Mouse (Mus musculus) forebrain, embryonic 12.5 days (tissue): ENCODE measurements around the gene Cd4. TPM values are rescaled to one million over a fixed set of nuclear protein-coding genes. Genes with fewer than 3 reads are reported as not detected.
"Not testable (repeated sequence)": the region's sequence is repeated elsewhere in the genome, so short reads cannot be mapped to it uniquely, and the experiment has no call there.

Source experiments
- ATAC-seq: fragments of 200-750 bp; cut with Nextera tagmentation; 2 replicates; pipeline ENCODE4 v1.8.0; 2017; ENCODE audit warnings: moderate TSS enrichment; ENCODE audit not compliant: low FRiP score
- H3K27ac ChIP-seq: fragments of 300-500 bp; sonication (generic); 2 replicates; pipeline ENCODE4 v1.5.1; 2016; ENCODE audit warnings: mild to moderate bottlenecking
- H3K27me3 ChIP-seq: fragments of 300-500 bp; sonication (generic); 2 replicates; pipeline ENCODE4 v1.6.1; 2016; ENCODE audit warnings: mild to moderate bottlenecking
- H3K36me3 ChIP-seq: fragments of 300-500 bp; sonication (generic); replicated peaks from 2 replicates; pipeline ENCODE4 v1.6.1; 2016; ENCODE audit warnings: mild to moderate bottlenecking
- H3K4me1 ChIP-seq: fragments of 300-500 bp; sonication (generic); 2 replicates; pipeline ENCODE4 v1.6.1; 2016
- H3K4me2 ChIP-seq: fragments of 300-500 bp; sonication (generic); 2 replicates; pipeline ENCODE4 v1.6.1; 2016; ENCODE audit warnings: mild to moderate bottlenecking, moderate library complexity
- H3K4me3 ChIP-seq: fragments of 300-500 bp; sonication (generic); replicated peaks from 2 replicates; pipeline ENCODE4 v1.5.1; 2016; ENCODE audit warnings: mild to moderate bottlenecking
- H3K9ac ChIP-seq: fragments of 300-500 bp; sonication (generic); 2 replicates; pipeline ENCODE4 v1.6.1; 2016; ENCODE audit warnings: mild to moderate bottlenecking
- H3K9me3 ChIP-seq: fragments of 300-500 bp; sonication (generic); 2 replicates; pipeline ENCODE4 v1.6.1; 2016
- WGBS: fragments of 180-500 bp; shearing (Covaris S2); methylation state at CpG from one replicate; pipeline ENCODE4 v1.1.7; 2016; 5-methylcytosine and 5-hydroxymethylcytosine counted together
- polyA plus RNA-seq: library from polyadenylated mRNA; unstranded; fragments of >200 nt; fragmentation: Nextera tagmentation; extraction: Ambion mirVana; gene quantifications from 2 replicates; pipeline ENCODE4 v1.2.1, GENCODE M21; 2016

Gene Cd4
- polyA plus RNA-seq, 1 experiment from 2014 or later = 0.14 TPM

- H3K9ac ChIP-seq, H3K9me3 ChIP-seq, ATAC-seq, H3K36me3 ChIP-seq, H3K4me1 ChIP-seq, H3K4me3 ChIP-seq, H3K27ac ChIP-seq, H3K4me2 ChIP-seq, H3K27me3 ChIP-seq: not testable (repeated sequence)
- WGBS = 92% methylated on average over 2 of the region's 2 CpGs
Observed at GRCm38 (mm10) chr6:124894113-124894512, 6.1 kb upstream of the Cd4 start.

- H3K9me3 ChIP-seq = no peaks in the 10 kb centered on the region
- no peak for ATAC-seq
- H3K9ac ChIP-seq = no peak overlapping the region
- H3K36me3 ChIP-seq = no peaks in the 10 kb centered on the region
- H3K27ac ChIP-seq = no peak overlapping the region
- no peak overlapping the region for H3K4me2 ChIP-seq
- WGBS = 64% methylated on average over 6 of the region's 6 CpGs
- no peak overlapping the region for H3K4me3 ChIP-seq
- peaks cover 2% of the 10 kb centered on the region; the same call in 1 of the 2 replicates for H3K27me3 ChIP-seq
- no peaks in the 10 kb centered on the region for H3K4me1 ChIP-seq
Observed at GRCm38 (mm10) chr6:124890997-124891396, 3.0 kb upstream of the Cd4 start.

GRCm38 (mm10) chr6:124888555-124889125 lies 619 bp upstream of the Cd4 start:
- Histone ChIP-seq H3K9me3 (no peaks in the 10 kb centered on the region), H3K4me2 (no peak overlapping the region), H3K4me3 (no peak overlapping the region), H3K27me3 (peaks cover 2% of the 10 kb centered on the region; the same call in 1 of the 2 replicates), H3K9ac (no peak overlapping the region), H3K27ac (no peak overlapping the region), H3K36me3 (no peaks in the 10 kb centered on the region), H3K4me1 (no peaks in the 10 kb centered on the region)
- no peak for ATAC-seq
- WGBS = 89% methylated on average over 6 of the region's 6 CpGs

- Histone ChIP-seq H3K4me2 (no peak overlapping the region), H3K9ac (no peak overlapping the region), H3K27me3 (peaks cover 2% of the 10 kb centered on the region; the same call in 1 of the 2 replicates), H3K9me3 (no peaks in the 10 kb centered on the region), H3K4me1 (no peaks in the 10 kb centered on the region), H3K36me3 (no peaks in the 10 kb centered on the region), H3K4me3 (no peak overlapping the region), H3K27ac (no peak overlapping the region)
- 97% methylated on average over 8 of the region's 8 CpGs for WGBS
- ATAC-seq = no peak
Observed at GRCm38 (mm10) chr6:124885956-124886381, 2.1 kb downstream of the Cd4 start.

- 78% methylated on average over 10 of the region's 10 CpGs for WGBS
- H3K27me3 ChIP-seq = peaks cover 2% of the 10 kb centered on the region; the same call in 1 of the 2 replicates
- H3K4me3 ChIP-seq = no peak overlapping the region
- no peak overlapping the region for H3K27ac ChIP-seq
- ATAC-seq = no peak
- H3K4me1 ChIP-seq = no peaks in the 10 kb centered on the region
- H3K36me3 ChIP-seq = no peaks in the 10 kb centered on the region
- no peak overlapping the region for H3K9ac ChIP-seq
- no peak overlapping the region for H3K4me2 ChIP-seq
- H3K9me3 ChIP-seq = no peaks in the 10 kb centered on the region
Observed at GRCm38 (mm10) chr6:124884714-124885500, 3.1 kb downstream of the Cd4 start.

GRCm38 (mm10) chr6:124883351-124883750 lies 4.7 kb downstream of the Cd4 start:
- Histone ChIP-seq H3K27ac (no peak overlapping the region), H3K27me3 (peaks cover 2% of the 10 kb centered on the region; the same call in 1 of the 2 replicates), H3K4me1 (no peaks in the 10 kb centered on the region), H3K9me3 (no peaks in the 10 kb centered on the region), H3K36me3 (no peaks in the 10 kb centered on the region), H3K4me2 (no peak overlapping the region), H3K4me3 (no peak overlapping the region), H3K9ac (no peak overlapping the region)
- WGBS = 62% methylated on average over 9 of the region's 10 CpGs
- ATAC-seq = no peak

GRCm38 (mm10) chr6:124881821-124882220 lies 6.2 kb downstream of the Cd4 start:
- ATAC-seq = no peak
- Histone ChIP-seq H3K9ac (no peak overlapping the region), H3K27me3 (peaks cover 2% of the 10 kb centered on the region; the same call in 1 of the 2 replicates), H3K9me3 (no peaks in the 10 kb centered on the region), H3K4me2 (no peak overlapping the region), H3K36me3 (no peaks in the 10 kb centered on the region), H3K4me1 (no peaks in the 10 kb centered on the region), H3K27ac (no peak overlapping the region), H3K4me3 (no peak overlapping the region)
- WGBS = 94% methylated on average over 9 of the region's 9 CpGs

GRCm38 (mm10) chr6:124879390-124879789 lies 8.6 kb downstream of the Cd4 start:
- H3K27ac ChIP-seq = no peak overlapping the region
- H3K9me3 ChIP-seq = no peaks in the 10 kb centered on the region
- no peaks in the 10 kb centered on the region for H3K27me3 ChIP-seq
- H3K36me3 ChIP-seq = no peaks in the 10 kb centered on the region
- no peaks in the 10 kb centered on the region for H3K4me1 ChIP-seq
- H3K4me2 ChIP-seq = no peak overlapping the region
- no peak overlapping the region for H3K9ac ChIP-seq
- H3K4me3 ChIP-seq = no peak overlapping the region
- WGBS = 66% methylated on average over 6 of the region's 6 CpGs
- ATAC-seq = no peak

- Histone ChIP-seq H3K27ac (no peak overlapping the region), H3K36me3 (no peaks in the 10 kb centered on the region), H3K9ac (no peak overlapping the region), H3K27me3 (no peaks in the 10 kb centered on the region), H3K9me3 (no peaks in the 10 kb centered on the region), H3K4me1 (no peaks in the 10 kb centered on the region), H3K4me3 (no peak overlapping the region), H3K4me2 (no peak overlapping the region)
- ATAC-seq = no peak
- WGBS = 69% methylated on average over 2 of the region's 3 CpGs
Observed at GRCm38 (mm10) chr6:124874348-124874747, 13.7 kb downstream of the Cd4 start.

- no peak for ATAC-seq
- no peak overlapping the region for H3K9ac ChIP-seq
- H3K4me3 ChIP-seq = no peak overlapping the region
- no peaks in the 10 kb centered on the region for H3K36me3 ChIP-seq
- 47% methylated on average over 6 of the region's 7 CpGs for WGBS
- H3K27ac ChIP-seq = no peak overlapping the region
- H3K4me2 ChIP-seq = no peak overlapping the region
- H3K9me3 ChIP-seq = no peaks in the 10 kb centered on the region
- H3K27me3 ChIP-seq = peaks cover 10% of the 10 kb centered on the region
- H3K4me1 ChIP-seq = peaks cover 41% of the 10 kb centered on the region
Observed at GRCm38 (mm10) chr6:124866560-124866959, 21.5 kb downstream of the Cd4 start.

GRCm38 (mm10) chr6:124865766-124866362 lies 22.2 kb downstream of the Cd4 start:
- ATAC-seq = no peak
- Histone ChIP-seq H3K4me3 (no peak overlapping the region), H3K36me3 (no peaks in the 10 kb centered on the region), H3K9me3 (no peaks in the 10 kb centered on the region), H3K27me3 (peaks cover 10% of the 10 kb centered on the region), H3K4me2 (no peak overlapping the region), H3K4me1 (peaks cover 46% of the 10 kb centered on the region), H3K27ac (no peak overlapping the region), H3K9ac (peak overlapping the region; percentile 29; the same call in 1 of the 2 replicates)
- 69% methylated on average over 18 of the region's 18 CpGs for WGBS

- peaks cover 19% of the 10 kb centered on the region for H3K27me3 ChIP-seq
- 1% methylated on average over 32 of the region's 43 CpGs for WGBS
- peaks cover 57% of the 10 kb centered on the region for H3K4me1 ChIP-seq
- H3K9ac ChIP-seq = peak within 1 kb of the TSS; percentile 78
- peak within 1 kb of the TSS; percentile 82 for H3K4me2 ChIP-seq
- H3K36me3 ChIP-seq = no peaks in the 10 kb centered on the region
- peak; percentile 78 for ATAC-seq
- H3K4me3 ChIP-seq = peak within 1 kb of the TSS; percentile 51
- no peaks in the 10 kb centered on the region for H3K9me3 ChIP-seq
- H3K27ac ChIP-seq = peak within 1 kb of the TSS; percentile 79
Observed at GRCm38 (mm10) chr6:124863658-124864298, 24.2 kb downstream of the Cd4 start, which contains the start of gene Gpr162. Gpr162 (minus strand) TSS chr6:124863983.
